Comparison of ENCODE assay signal across 13 mouse cellular contexts in genomic region chr2:163712473-163712872, GRCm38 (mm10). TPM values are rescaled to one million over a fixed set of nuclear protein-coding genes. Genes with fewer than 3 reads are reported as not detected.
DNase-seq lines count a peak whose midpoint lies in the region; ATAC-seq and TF ChIP-seq lines count a peak whose summit lies in the region.
"Had no signal": no experiment of that assay in that cellular context is flagged by ENCODE, and none has a peak within 500 bp of the region (broad histone marks: within the 10 kb centered on the region; RNA-seq: fewer than 3 reads in every experiment).

No protein-coding gene starts in this region.

- no peaks in the 10 kb centered on the region for H3K27me3 ChIP-seq in heart, embryonic 16.5 days (ENCODE audit: control insufficient read depth, insufficient read depth, low read length)
- no peaks in the 10 kb centered on the region for H3K27me3 ChIP-seq in splenic B cell, adult 2 months (ENCODE audit: control insufficient read depth, insufficient read depth, low read length, poor library complexity, severe bottlenecking)
- H3K27me3 ChIP-seq: midbrain, embryonic 12.5 days had no signal

- DNase-seq in heart, adult 11 months, result peak; percentile 95
- DNase-seq in heart, adult 8-10 months (ENCODE audit: low spot score), result no peak
- no peak for DNase-seq in left cerebral cortex, adult 2 months (ENCODE audit: extremely low spot score in 1 of 2, low spot score in 2 of 2)
- DNase-seq in left cerebral cortex, postnatal 10 days (ENCODE audit: extremely low spot score in 1 of 2, low spot score in 2 of 2), result no peak
- peak; percentile 27 for DNase-seq in splenic B cell, adult 2 months (ENCODE audit: low read depth, low spot score)
- DNase-seq in adrenal gland, adult (ENCODE audit: inconsistent age in 2 of 2, low spot score in 1 of 2), result no peak
- no peak for DNase-seq in urinary bladder, postnatal 4 days (ENCODE audit: low spot score in 2 of 2)
- DNase-seq: adrenal gland, postnatal 25 days; cerebellum, postnatal 36 days; right cerebral cortex, postnatal 4 days had no signal

- no peak for ATAC-seq in heart, embryonic 16.5 days (replicated peaks; ENCODE audit: extremely low read depth, insufficient read depth, low FRiP score)

- WGBS in heart, embryonic 16.5 days, result 30% methylated on average over 7 of the region's 7 CpGs

- H3K9ac ChIP-seq in heart, embryonic 16.5 days (ENCODE audit: low read length), result peak overlapping the region; percentile 61
- H3K9ac ChIP-seq: midbrain, embryonic 12.5 days had no signal

- H3K4me1 ChIP-seq in heart, embryonic 16.5 days (ENCODE audit: control insufficient read depth, insufficient read depth, low read length), result peaks cover 70% of the 10 kb centered on the region

- no peaks in the 10 kb centered on the region for H3K9me3 ChIP-seq in heart, embryonic 16.5 days (replicated peaks; ENCODE audit: control insufficient read depth, low read length)
- H3K9me3 ChIP-seq: midbrain, embryonic 12.5 days had no signal

- no peak overlapping the region for H3K4me2 ChIP-seq in heart, embryonic 16.5 days (ENCODE audit: low read depth, low read length)
- H3K4me2 ChIP-seq: midbrain, embryonic 12.5 days had no signal

- H3K36me3 ChIP-seq in heart, embryonic 16.5 days (ENCODE audit: control insufficient read depth, insufficient read depth), result no peaks in the 10 kb centered on the region
- H3K36me3 ChIP-seq in splenic B cell, adult 2 months (ENCODE audit: control insufficient read depth, insufficient read depth, low read length, poor library complexity, severe bottlenecking), result peaks cover 1% of the 10 kb centered on the region
- H3K36me3 ChIP-seq: midbrain, embryonic 12.5 days had no signal

- H3K4me3 ChIP-seq in left cerebral cortex, adult 2 months, result no peak overlapping the region
- no peak overlapping the region for H3K4me3 ChIP-seq in heart, embryonic 16.5 days (ENCODE audit: low read length)
- H3K4me3 ChIP-seq: erythroblast, embryonic 14.5 days; midbrain, embryonic 12.5 days had no signal

- H3K27ac ChIP-seq in left cerebral cortex, adult 2 months, result peak overlapping the region; percentile 34
- H3K27ac ChIP-seq in heart, embryonic 16.5 days (ENCODE audit: low read length), result peak overlapping the region; percentile 77
- H3K27ac ChIP-seq: midbrain, embryonic 12.5 days had no signal

- no peak for TF ChIP-seq CTCF in left cerebral cortex, adult 2 months (IDR thresholded peaks at IDR 0.05)

- intact Hi-C loops in left cerebral cortex, adult 2 months (cut with DNase I), result no loop called here
- intact Hi-C loops in left cerebral cortex, postnatal 10 days (cut with DNase I), result loop anchor here (2.0 to 10.0 kb wide), 2 partner anchors 72 to 178 kb away; no protein-coding TSS in a partner anchor

RNA-seq across cellular contexts. Expression of gene Ada, which starts 37.6 kb away (rescaled TPM):
- 1 to 10 TPM in 2 of 4 experiments, under 1 TPM in 2; 0.46 to 1.2 (median 0.89) TPM for total RNA-seq in heart, adult 8-10 months (2022)
- total RNA-seq in left cerebral cortex, adult 2 months (2021), result under 1 TPM; 0.79 to 0.93 TPM
- 1 to 10 TPM; 3.7 to 3.8 TPM for total RNA-seq in left cerebral cortex, postnatal 10 days (2021)
- polyA plus RNA-seq in heart, embryonic 16.5 days (2015; fragmentation: Nextera tagmentation; extraction: Ambion mirVana), result 5.9 and 10.9 TPM in 2 replicates

RNA-seq across cellular contexts. Expression of gene Pkig, which starts 54.3 kb away (rescaled TPM):
- total RNA-seq in heart, adult 8-10 months (2022), result 100 to 1,000 TPM; 214 to 247 (median 224) TPM
- total RNA-seq in left cerebral cortex, adult 2 months (2021), result 100 to 1,000 TPM; 126 to 129 TPM
- total RNA-seq in left cerebral cortex, postnatal 10 days (2021), result 10 to 100 TPM; 95.0 to 98.5 TPM
- 374 and 420 TPM in 2 replicates for polyA plus RNA-seq in heart, embryonic 16.5 days (2015; fragmentation: Nextera tagmentation; extraction: Ambion mirVana)

Comparison
In these comparisons a context has a peak if more than half of its experiments do, and no peak if none do; other contexts are left out.
1. DNase-seq: peak in heart, adult 11 months (single experiment) and splenic B cell, adult 2 months (single experiment); none in heart, adult 8-10 months (single experiment), left cerebral cortex, adult 2 months (0 of 2), left cerebral cortex, postnatal 10 days (0 of 2), adrenal gland, adult (0 of 2) and urinary bladder, postnatal 4 days (0 of 2).